Mouse (Mus musculus): ENCODE data around the gene Chd1. TPM values are rescaled to one million over a fixed set of nuclear protein-coding genes. Genes with fewer than 3 reads are reported as not detected.

Gene Chd1
- 52.3 and 69.7 TPM in 2 replicates for polyA plus RNA-seq (2015; fragmentation: Nextera tagmentation; extraction: Ambion mirVana)

- DNase-seq (ENCODE audit: low spot score), result peak; percentile 92
Observed at GRCm38 (mm10) chr17:15704475-15705300, at the start of gene Chd1. Gene Chd1, plus strand, starts transcription at chr17:15704967.

GRCm38 (mm10) chr17:15656881-15657607 is 47.7 kb upstream of the Chd1 start:
- DNase-seq (ENCODE audit: low spot score), result peak; percentile 22

- no peak for DNase-seq (ENCODE audit: low spot score)
Observed at GRCm38 (mm10) chr17:15672870-15673269, 31.9 kb upstream of the Chd1 start.

GRCm38 (mm10) chr17:15677970-15678645 is 26.7 kb upstream of the Chd1 start:
- DNase-seq (ENCODE audit: low spot score), result peak; percentile 89

- no peak for DNase-seq (ENCODE audit: low spot score)
Observed at GRCm38 (mm10) chr17:15679966-15680630, 24.7 kb upstream of the Chd1 start.

GRCm38 (mm10) chr17:15680661-15681060 is 24.1 kb upstream of the Chd1 start:
- DNase-seq (ENCODE audit: low spot score), result no peak

GRCm38 (mm10) chr17:15686396-15686795 is 18.4 kb upstream of the Chd1 start:
- peak; percentile 69 for DNase-seq (ENCODE audit: low spot score)

- no peak for DNase-seq (ENCODE audit: low spot score)
Observed at GRCm38 (mm10) chr17:15690304-15690703, 14.5 kb upstream of the Chd1 start.

GRCm38 (mm10) chr17:15695566-15695965 is 9.2 kb upstream of the Chd1 start:
- DNase-seq (ENCODE audit: low spot score), result no peak

GRCm38 (mm10) chr17:15698956-15699355 is 5.8 kb upstream of the Chd1 start:
- DNase-seq (ENCODE audit: low spot score), result no peak

- no peak for DNase-seq (ENCODE audit: low spot score)
Observed at GRCm38 (mm10) chr17:15701505-15701904, 3.3 kb upstream of the Chd1 start.

- DNase-seq (ENCODE audit: low spot score), result peak; percentile 40
Observed at GRCm38 (mm10) chr17:15704158-15704474, 651 bp upstream of the Chd1 start.

GRCm38 (mm10) chr17:15705303-15706284 is 827 bp downstream of the Chd1 start:
- peak; percentile 82 for DNase-seq (ENCODE audit: low spot score)

GRCm38 (mm10) chr17:15714507-15714906 is 9.7 kb downstream of the Chd1 start:
- DNase-seq (ENCODE audit: low spot score), result no peak

GRCm38 (mm10) chr17:15715013-15715902 is 10.5 kb downstream of the Chd1 start:
- DNase-seq (ENCODE audit: low spot score), result peak; percentile 58

GRCm38 (mm10) chr17:15715940-15716339 is 11.2 kb downstream of the Chd1 start:
- no peak for DNase-seq (ENCODE audit: low spot score)

- no peak for DNase-seq (ENCODE audit: low spot score)
Observed at GRCm38 (mm10) chr17:15720841-15721240, 16.1 kb downstream of the Chd1 start.

- no peak for DNase-seq (ENCODE audit: low spot score)
Observed at GRCm38 (mm10) chr17:15723291-15723690, 18.5 kb downstream of the Chd1 start.

GRCm38 (mm10) chr17:15723866-15724475 is 19.2 kb downstream of the Chd1 start:
- DNase-seq (ENCODE audit: low spot score), result peak; percentile 66

Measured in thymus, postnatal 0 days (tissue).